Mouse (Mus musculus): ENCODE measurements around the gene Bspry. TPM values are rescaled to one million over a fixed set of nuclear protein-coding genes. Genes with fewer than 3 reads are reported as not detected.

Bspry gene
- total and polyA plus RNA-seq, 3 experiments, result 0.09 to 0.11 TPM; not detected in 1

- H3K27me3 ChIP-seq (ENCODE audit: insufficient read depth, low read length), result peaks cover 3% of the 10 kb centered on the region
- H3K4me1 ChIP-seq (ENCODE audit: insufficient read depth, low read depth, low read length), result no peaks in the 10 kb centered on the region; the same call in 1 of the 2 replicates
- TF ChIP-seq POLR2AphosphoS5 (IDR thresholded peaks at IDR 0.05; ENCODE audit: insufficient replicate concordance, low read depth, low read length) (no peak), GATA1 (IDR thresholded peaks at IDR 0.05; ENCODE audit: borderline replicate concordance, low read length) (no peak), CTCF (IDR thresholded peaks at IDR 0.05; ENCODE audit: low read depth, low read length) (no peak), TAL1 (conservative IDR thresholded peaks at IDR 0.05; ENCODE audit: low read depth, low read length) (no peak), GATA2 (IDR thresholded peaks at IDR 0.05; ENCODE audit: borderline replicate concordance, low read depth, low read length) (no peak)
- ATAC-seq (ENCODE audit: extremely low read depth, insufficient number of reproducible peaks, low FRiP score, poor library complexity, severe bottlenecking) (no peak), DNase-seq (ENCODE audit: low spot score) (no peak)
- no peak overlapping the region for H3K4me3 ChIP-seq (ENCODE audit: low read depth, low read length)
- H3K36me3 ChIP-seq (replicated peaks), result no peaks in the 10 kb centered on the region
- no peaks in the 10 kb centered on the region for H3K9me3 ChIP-seq (replicated peaks)
These were observed 20.8 kb upstream of the Bspry start for GRCm38 (mm10) chr4:62459081-62459480.

- DNase-seq (ENCODE audit: low spot score) (no peak), ATAC-seq (ENCODE audit: extremely low read depth, insufficient number of reproducible peaks, low FRiP score, poor library complexity, severe bottlenecking) (no peak)
- peaks cover 3% of the 10 kb centered on the region; the same call in 1 of the 2 replicates for H3K27me3 ChIP-seq (ENCODE audit: insufficient read depth, low read length)
- no peak overlapping the region for H3K4me3 ChIP-seq (ENCODE audit: low read depth, low read length)
- no peak for TF ChIP-seq CTCF (IDR thresholded peaks at IDR 0.05; ENCODE audit: low read depth, low read length)
- no peak for TF ChIP-seq GATA1 (IDR thresholded peaks at IDR 0.05; ENCODE audit: borderline replicate concordance, low read length)
- no peak for TF ChIP-seq POLR2AphosphoS5 (IDR thresholded peaks at IDR 0.05; ENCODE audit: insufficient replicate concordance, low read depth, low read length)
- H3K4me1 ChIP-seq (ENCODE audit: insufficient read depth, low read depth, low read length), result no peaks in the 10 kb centered on the region; the same call in 1 of the 2 replicates
- H3K36me3 ChIP-seq (replicated peaks), result no peaks in the 10 kb centered on the region
- H3K9me3 ChIP-seq (replicated peaks), result no peaks in the 10 kb centered on the region
These were observed 19.5 kb upstream of the Bspry start for GRCm38 (mm10) chr4:62460348-62460747.

DNA sequence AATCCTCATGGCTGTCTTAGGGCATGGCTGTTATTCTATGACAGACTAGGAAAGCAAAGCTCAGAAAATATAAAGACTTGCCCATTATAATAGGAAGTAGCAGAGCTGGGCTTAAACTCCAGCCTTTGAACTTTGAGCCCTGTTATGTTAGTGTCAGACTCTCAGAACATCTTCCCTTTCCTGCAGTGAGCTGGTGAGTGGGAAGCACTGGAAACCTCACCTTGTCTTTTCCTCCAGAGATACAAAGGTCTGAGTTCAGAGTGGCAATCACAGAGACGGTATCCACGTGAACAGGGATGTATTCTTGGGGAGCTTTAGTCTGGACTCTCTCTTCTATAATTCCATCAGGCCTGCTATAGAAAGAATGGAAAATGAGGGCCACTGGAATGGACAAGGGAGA, 16.7 kb upstream of the Bspry start:
- no peak for TF ChIP-seq POLR2AphosphoS5 (IDR thresholded peaks at IDR 0.05; ENCODE audit: insufficient replicate concordance, low read depth, low read length)
- no peak for TF ChIP-seq GATA1 (IDR thresholded peaks at IDR 0.05; ENCODE audit: borderline replicate concordance, low read length)
- no peak for TF ChIP-seq TAL1 (conservative IDR thresholded peaks at IDR 0.05; ENCODE audit: low read depth, low read length)
- TF ChIP-seq CTCF (IDR thresholded peaks at IDR 0.05; ENCODE audit: low read depth, low read length), result no peak
- TF ChIP-seq GATA2 (IDR thresholded peaks at IDR 0.05; ENCODE audit: borderline replicate concordance, low read depth, low read length), result no peak
- Histone ChIP-seq H3K4me3 (ENCODE audit: low read depth, low read length) (no peak overlapping the region), H3K27me3 (ENCODE audit: insufficient read depth, low read length) (no peaks in the 10 kb centered on the region), H3K9me3 (replicated peaks) (no peaks in the 10 kb centered on the region), H3K4me1 (ENCODE audit: insufficient read depth, low read depth, low read length) (no peaks in the 10 kb centered on the region), H3K36me3 (replicated peaks) (no peaks in the 10 kb centered on the region)
- DNase-seq (ENCODE audit: low spot score) (no peak), ATAC-seq (ENCODE audit: extremely low read depth, insufficient number of reproducible peaks, low FRiP score, poor library complexity, severe bottlenecking) (no peak)

- H3K36me3 ChIP-seq (replicated peaks), result no peaks in the 10 kb centered on the region
- ATAC-seq (ENCODE audit: extremely low read depth, insufficient number of reproducible peaks, low FRiP score, poor library complexity, severe bottlenecking) (no peak), DNase-seq (ENCODE audit: low spot score) (no peak)
- no peak overlapping the region for H3K4me3 ChIP-seq (ENCODE audit: low read depth, low read length)
- no peaks in the 10 kb centered on the region for H3K27me3 ChIP-seq (ENCODE audit: insufficient read depth, low read length)
- TF ChIP-seq GATA1 (IDR thresholded peaks at IDR 0.05; ENCODE audit: borderline replicate concordance, low read length) (no peak), POLR2AphosphoS5 (IDR thresholded peaks at IDR 0.05; ENCODE audit: insufficient replicate concordance, low read depth, low read length) (no peak), GATA2 (IDR thresholded peaks at IDR 0.05; ENCODE audit: borderline replicate concordance, low read depth, low read length) (no peak)
- H3K9me3 ChIP-seq (replicated peaks), result no peaks in the 10 kb centered on the region
- peaks cover 8% of the 10 kb centered on the region for H3K4me1 ChIP-seq (ENCODE audit: insufficient read depth, low read depth, low read length)
These were observed 11.7 kb upstream of the Bspry start for GRCm38 (mm10) chr4:62468158-62468557.

GRCm38 (mm10) chr4:62470598-62471051, 9.2 kb upstream of the Bspry start, which contains the start of gene Wdr31:
Gene Wdr31, minus strand, starts transcription at chr4:62470896.
- H3K27me3 ChIP-seq (ENCODE audit: insufficient read depth, low read length), result no peaks in the 10 kb centered on the region
- peak within 1 kb of the TSS; percentile 72 for H3K4me3 ChIP-seq (ENCODE audit: low read depth, low read length)
- H3K4me1 ChIP-seq (ENCODE audit: insufficient read depth, low read depth, low read length), result peaks cover 8% of the 10 kb centered on the region
- H3K9me3 ChIP-seq (replicated peaks), result no peaks in the 10 kb centered on the region
- DNase-seq (ENCODE audit: low spot score) (peak; percentile 32), ATAC-seq (ENCODE audit: extremely low read depth, insufficient number of reproducible peaks, low FRiP score, poor library complexity, severe bottlenecking) (peak; percentile 70)
- TF ChIP-seq GATA2 (IDR thresholded peaks at IDR 0.05; ENCODE audit: borderline replicate concordance, low read depth, low read length) (no peak), GATA1 (IDR thresholded peaks at IDR 0.05; ENCODE audit: borderline replicate concordance, low read length) (no peak), TAL1 (conservative IDR thresholded peaks at IDR 0.05; ENCODE audit: low read depth, low read length) (no peak), CTCF (IDR thresholded peaks at IDR 0.05; ENCODE audit: low read depth, low read length) (no peak), POLR2AphosphoS5 (IDR thresholded peaks at IDR 0.05; ENCODE audit: insufficient replicate concordance, low read depth, low read length) (no peak)
- no peaks in the 10 kb centered on the region for H3K36me3 ChIP-seq (replicated peaks)

DNA sequence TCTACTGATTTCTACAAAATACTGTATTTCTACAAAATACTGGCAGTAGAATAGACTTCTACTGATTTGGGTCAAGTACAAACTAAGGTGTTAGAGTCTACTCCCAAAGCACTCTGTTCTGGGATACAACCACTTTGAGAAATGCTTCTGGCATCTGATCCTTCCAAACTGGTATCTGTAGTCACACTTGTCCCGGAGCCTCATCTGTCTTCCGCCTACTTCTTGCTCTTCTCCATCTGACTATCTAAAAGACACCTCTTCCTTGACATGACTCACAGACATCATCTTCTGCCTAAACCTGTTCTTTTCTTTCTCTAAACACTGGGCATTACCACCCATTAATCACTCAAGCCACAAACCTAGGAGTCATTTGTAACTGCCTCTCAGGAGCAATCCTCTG, 7.8 kb upstream of the Bspry start:
- no peaks in the 10 kb centered on the region for H3K9me3 ChIP-seq (replicated peaks)
- peaks cover 13% of the 10 kb centered on the region for H3K4me1 ChIP-seq (ENCODE audit: insufficient read depth, low read depth, low read length)
- H3K36me3 ChIP-seq (replicated peaks), result no peaks in the 10 kb centered on the region
- H3K27me3 ChIP-seq (ENCODE audit: insufficient read depth, low read length), result no peaks in the 10 kb centered on the region
- TF ChIP-seq POLR2AphosphoS5 (IDR thresholded peaks at IDR 0.05; ENCODE audit: insufficient replicate concordance, low read depth, low read length) (no peak), GATA1 (IDR thresholded peaks at IDR 0.05; ENCODE audit: borderline replicate concordance, low read length) (no peak), CTCF (IDR thresholded peaks at IDR 0.05; ENCODE audit: low read depth, low read length) (no peak), TAL1 (conservative IDR thresholded peaks at IDR 0.05; ENCODE audit: low read depth, low read length) (no peak), GATA2 (IDR thresholded peaks at IDR 0.05; ENCODE audit: borderline replicate concordance, low read depth, low read length) (no peak)
- no peak for DNase-seq (ENCODE audit: low spot score)
- no peak overlapping the region for H3K4me3 ChIP-seq (ENCODE audit: low read depth, low read length)
- ATAC-seq (ENCODE audit: extremely low read depth, insufficient number of reproducible peaks, low FRiP score, poor library complexity, severe bottlenecking), result no peak
